Mouse (Mus musculus): ENCODE data around the gene Gcc2. TPM values are rescaled to one million over a fixed set of nuclear protein-coding genes. Genes with fewer than 3 reads are reported as not detected.
"Not testable (repeated sequence)": the region's sequence is repeated elsewhere in the genome, so short reads cannot be mapped to it uniquely, and the experiment has no call there.

Gene Gcc2
- 10 to 100 TPM; 20.9 to 23.5 TPM for total RNA-seq (2021)
- long read RNA-seq, experiment 1, full-length matches to known transcripts = 8 of 13 reads
- long read RNA-seq, experiment 1, partial matches to known transcripts = 4 of 13 reads
- long read RNA-seq, experiment 1, other reads (novel, unspliced or antisense) = 1 of 13 reads
- long read RNA-seq, experiment 2, full-length matches to known transcripts = 8 of 13 reads
- long read RNA-seq, experiment 2, partial matches to known transcripts = 3 of 13 reads
- long read RNA-seq, experiment 2, other reads (novel, unspliced or antisense) = 2 of 13 reads

GRCm38 (mm10) chr10:58255213-58255892 lies at the start of gene Gcc2:
Gcc2 (plus strand) TSS chr10:58255497.
- peak; percentile 83 to 90 for DNase-seq (ENCODE audit: low spot score in 2 of 2)

- DNase-seq (ENCODE audit: low spot score in 2 of 2) = no peak
Measured at GRCm38 (mm10) chr10:58205986-58206385, 49.3 kb upstream of the Gcc2 start.

- DNase-seq (ENCODE audit: low spot score in 2 of 2) = peak in 1 of 2 experiments; percentile 17
Measured at GRCm38 (mm10) chr10:58206639-58207404, 48.5 kb upstream of the Gcc2 start.

GRCm38 (mm10) chr10:58209710-58210467 lies 45.4 kb upstream of the Gcc2 start:
- peak in 1 of 2 experiments; percentile 42 for DNase-seq (ENCODE audit: low spot score in 2 of 2)

- DNase-seq (ENCODE audit: low spot score in 2 of 2) = no peak
Measured at GRCm38 (mm10) chr10:58210514-58210913, 44.8 kb upstream of the Gcc2 start.

GRCm38 (mm10) chr10:58211213-58211612 lies 44.1 kb upstream of the Gcc2 start:
- DNase-seq (ENCODE audit: low spot score in 2 of 2) = no peak

- DNase-seq (ENCODE audit: low spot score in 2 of 2) = peak in 1 of 2 experiments; percentile 35
Measured at GRCm38 (mm10) chr10:58212230-58212629, 43.1 kb upstream of the Gcc2 start.

- no peak for DNase-seq (ENCODE audit: low spot score in 2 of 2)
Measured at GRCm38 (mm10) chr10:58214497-58214896, 40.8 kb upstream of the Gcc2 start.

GRCm38 (mm10) chr10:58214934-58215333 lies 40.4 kb upstream of the Gcc2 start:
- no peak for DNase-seq (ENCODE audit: low spot score in 2 of 2)

- no peak for DNase-seq (ENCODE audit: low spot score in 2 of 2)
Measured at GRCm38 (mm10) chr10:58215353-58215752, 39.9 kb upstream of the Gcc2 start.

GRCm38 (mm10) chr10:58217366-58217765 lies 37.9 kb upstream of the Gcc2 start:
- DNase-seq (ENCODE audit: low spot score in 2 of 2) = peak in 1 of 2 experiments; percentile 18

- DNase-seq (ENCODE audit: low spot score in 2 of 2) = peak; percentile 46 to 56
Measured at GRCm38 (mm10) chr10:58220726-58221125, 34.6 kb upstream of the Gcc2 start.

GRCm38 (mm10) chr10:58221571-58221970 lies 33.7 kb upstream of the Gcc2 start:
- DNase-seq (ENCODE audit: low spot score in 2 of 2) = peak; percentile 38 to 46

- not testable (repeated sequence) for DNase-seq (ENCODE audit: low spot score in 2 of 2)
Measured at GRCm38 (mm10) chr10:58223161-58223560, 32.1 kb upstream of the Gcc2 start.

GRCm38 (mm10) chr10:58223972-58224805 lies 31.1 kb upstream of the Gcc2 start:
- peak; percentile 87 to 99 for DNase-seq (ENCODE audit: low spot score in 2 of 2)

- peak; percentile 75 to 79 for DNase-seq (ENCODE audit: low spot score in 2 of 2)
Measured at GRCm38 (mm10) chr10:58224827-58225785, 30.2 kb upstream of the Gcc2 start, which contains the start of gene AW822073. AW822073 (minus strand) TSS chr10:58224930.

GRCm38 (mm10) chr10:58226357-58226756 lies 28.9 kb upstream of the Gcc2 start:
- DNase-seq (ENCODE audit: low spot score in 2 of 2) = peak in 1 of 2 experiments; percentile 34

- not testable (repeated sequence) for DNase-seq (ENCODE audit: low spot score in 2 of 2)
Measured at GRCm38 (mm10) chr10:58227798-58228197, 27.5 kb upstream of the Gcc2 start.

- not testable (repeated sequence) for DNase-seq (ENCODE audit: low spot score in 2 of 2)
Measured at GRCm38 (mm10) chr10:58230021-58230420, 25.3 kb upstream of the Gcc2 start.

All from gastrocnemius, postnatal 4 days (tissue).